Mouse (Mus musculus): ENCODE results near the gene Zc3h4.

Gene Zc3h4

DNA sequence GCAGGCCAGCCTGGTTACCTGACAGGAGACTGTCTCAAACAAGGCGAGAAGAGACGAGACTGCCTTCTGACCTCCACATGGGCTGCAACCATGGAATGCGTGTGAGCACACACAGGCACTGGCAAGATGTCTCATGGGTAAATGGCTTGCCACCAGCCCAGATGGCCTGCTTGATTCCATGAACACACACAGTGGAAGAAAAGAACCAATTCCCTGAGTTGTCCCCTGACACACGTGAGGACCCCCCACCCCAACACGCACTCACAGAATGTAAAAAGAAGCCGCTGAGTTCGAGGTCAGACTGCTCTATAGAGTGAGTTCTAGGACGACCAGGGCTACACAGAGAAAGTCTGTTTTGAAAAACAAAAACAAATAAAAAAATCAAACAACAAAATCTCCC, 76.9 kb downstream of the Zc3h4 start, which contains the start of gene Npas1:
Gene Npas1, minus strand, starts transcription at position 101 of the 400 bp plus-strand sequence.
- no peak for DNase-seq (ENCODE audit: low spot score)
